Mouse (Mus musculus) testis, adult 2 months (tissue): Measurements from ENCODE around the gene Aff1.

Source experiments
- CTCF ChIP-seq: fragments of 200-500 bp; IDR thresholded peaks from 2 replicates; pipeline ENCODE4 v1.5.1; 2012; ENCODE audit warnings: low read depth, mild to moderate bottlenecking, inconsistent platforms, low read length, moderate library complexity; ENCODE audit not compliant: control insufficient read depth, insufficient read depth, insufficient replicate concordance
- POLR2A ChIP-seq: fragments of 200-500 bp; IDR thresholded peaks from 2 replicates; pipeline ENCODE4 v1.6.1; 2012; ENCODE audit warnings: low read depth, mild to moderate bottlenecking, inconsistent platforms, low read length, moderate library complexity; ENCODE audit not compliant: control insufficient read depth

GRCm38 (mm10) chr5:103724823-103725222 lies 32.6 kb downstream of the Aff1 start:
- no peak for TF ChIP-seq POLR2A
- TF ChIP-seq CTCF, result no peak
